Mouse (Mus musculus) hindbrain, postnatal 0 days (tissue): ENCODE results near the gene Eif4ebp2. TPM values are rescaled to one million over a fixed set of nuclear protein-coding genes. Genes with fewer than 3 reads are reported as not detected.
A peak's percentile ranks its signal among the peaks of the same experiment; 100 is the strongest.

Source experiments
- ATAC-seq: fragments of 200-750 bp; cut with Nextera tagmentation; 2 replicates; pipeline ENCODE4 v1.8.0; 2017; ENCODE audit warnings: mild to moderate bottlenecking, moderate TSS enrichment, moderate library complexity
- DNase-seq: peaks from one replicate; pipeline ENCODE4 v3.0.0-alpha.2; 2015; ENCODE audit warnings: low spot score
- H3K27ac ChIP-seq: fragments of 300-500 bp; sonication (generic); 2 replicates; pipeline ENCODE4 v1.5.1; 2014; ENCODE audit warnings: mild to moderate bottlenecking
- H3K27me3 ChIP-seq: fragments of 300-500 bp; sonication (generic); 2 replicates; pipeline ENCODE4 v1.6.1; 2014; ENCODE audit warnings: low read length, mixed read lengths; ENCODE audit not compliant: insufficient read depth
- H3K36me3 ChIP-seq: fragments of 300-500 bp; sonication (generic); 2 replicates; pipeline ENCODE4 v1.6.1; 2014; ENCODE audit warnings: low read length, mixed read lengths; ENCODE audit not compliant: insufficient read depth
- H3K4me1 ChIP-seq: fragments of 300-500 bp; sonication (generic); 2 replicates; pipeline ENCODE4 v1.6.1; 2014; ENCODE audit warnings: antibody characterized with exemption, low read length, mixed read lengths; ENCODE audit not compliant: insufficient read depth
- H3K4me2 ChIP-seq: fragments of 300-500 bp; sonication (generic); 2 replicates; pipeline ENCODE4 v1.6.1; 2014; ENCODE audit warnings: low read depth, mild to moderate bottlenecking, low read length, moderate library complexity, mixed read lengths
- H3K4me3 ChIP-seq: fragments of 300-500 bp; sonication (generic); 2 replicates; pipeline ENCODE4 v1.5.1; 2014; ENCODE audit warnings: low read length
- H3K9ac ChIP-seq: fragments of 300-500 bp; sonication (generic); replicated peaks from 2 replicates; pipeline ENCODE4 v1.6.1; 2014; ENCODE audit warnings: mild to moderate bottlenecking, low read length, moderate library complexity, mixed read lengths
- H3K9me3 ChIP-seq: fragments of 300-500 bp; sonication (generic); 2 replicates; pipeline ENCODE4 v1.6.1; 2016; ENCODE audit warnings: low read length, mixed read lengths
- CTCF ChIP-seq: IDR thresholded peaks from 2 replicates; pipeline ENCODE4 v1.5.1; 2016; ENCODE audit warnings: antibody characterized with exemption, control low read depth, low read depth
- WGBS: fragments of 180-500 bp; shearing (Covaris S2); extraction: QIAGEN DNeasy Blood & Tissue Kit; methylation state at CpG from one replicate; pipeline ENCODE4 v1.1.7; 2014; 5-methylcytosine and 5-hydroxymethylcytosine counted together
- polyA plus RNA-seq: library from polyadenylated mRNA; unstranded; fragments of >200 nt; fragmentation: Nextera tagmentation; extraction: Ambion mirVana; gene quantifications from 2 replicates; pipeline ENCODE4 v1.2.1, GENCODE M21; 2015
- total RNA-seq: library from RNA; depleted of rRNA; stranded (reverse); fragments of >200 nt; gene quantifications from 2 replicates; pipeline ENCODE4 v1.2.3, GENCODE M21; 2014

Eif4ebp2 gene
- total and polyA plus RNA-seq, 2 experiments from 2014 or later: 16.2 to 35.9 TPM

- 56% methylated on average over 10 of the region's 10 CpGs for WGBS
- ATAC-seq: no peak
- peak; percentile 56 for TF ChIP-seq CTCF
- DNase-seq: no peak
- no peaks in the 10 kb centered on the region for H3K36me3 ChIP-seq
- no peak overlapping the region for H3K4me2 ChIP-seq
- no peaks in the 10 kb centered on the region for H3K9me3 ChIP-seq
- no peak overlapping the region for H3K27ac ChIP-seq
- no peak overlapping the region for H3K9ac ChIP-seq
- no peak overlapping the region for H3K4me3 ChIP-seq
- H3K4me1 ChIP-seq: peaks cover 7% of the 10 kb centered on the region; the same call in 1 of the 2 replicates
- H3K27me3 ChIP-seq: peaks cover 14% of the 10 kb centered on the region; the same call in 1 of the 2 replicates
Observed at GRCm38 (mm10) chr10:61423289-61423688, 29.2 kb downstream of the Eif4ebp2 start.

GRCm38 (mm10) chr10:61422861-61423260 is 29.6 kb downstream of the Eif4ebp2 start:
- Histone ChIP-seq H3K27ac (no peak overlapping the region), H3K4me3 (no peak overlapping the region), H3K9me3 (no peaks in the 10 kb centered on the region), H3K4me1 (peaks cover 11% of the 10 kb centered on the region; the same call in 1 of the 2 replicates), H3K36me3 (no peaks in the 10 kb centered on the region), H3K4me2 (no peak overlapping the region), H3K27me3 (peaks cover 18% of the 10 kb centered on the region; the same call in 1 of the 2 replicates), H3K9ac (no peak overlapping the region)
- DNase-seq: no peak
- no peak for TF ChIP-seq CTCF
- no peak for ATAC-seq
- WGBS: 82% methylated on average over 12 of the region's 12 CpGs

GRCm38 (mm10) chr10:61420011-61420410 is 32.5 kb downstream of the Eif4ebp2 start:
- peaks cover 33% of the 10 kb centered on the region; the same call in 1 of the 2 replicates for H3K27me3 ChIP-seq
- WGBS: 61% methylated on average over 4 of the region's 4 CpGs

GRCm38 (mm10) chr10:61419146-61419545 is 33.3 kb downstream of the Eif4ebp2 start:
- DNase-seq (no peak), ATAC-seq (no peak)
- H3K4me2 ChIP-seq: peak overlapping the region; percentile 83

More at GRCm38 (mm10) chr10:61420011-61420410, 32.5 kb downstream of the Eif4ebp2 start:
- DNase-seq: no peak
- no peak for TF ChIP-seq CTCF
- H3K4me2 ChIP-seq: no peak overlapping the region
- H3K36me3 ChIP-seq: no peaks in the 10 kb centered on the region
- no peak for ATAC-seq
- H3K9me3 ChIP-seq: no peaks in the 10 kb centered on the region
- H3K9ac ChIP-seq: no peak overlapping the region
- H3K27ac ChIP-seq: no peak overlapping the region
- H3K4me3 ChIP-seq: no peak overlapping the region
- H3K4me1 ChIP-seq: peaks cover 11% of the 10 kb centered on the region; the same call in 1 of the 2 replicates

GRCm38 (mm10) chr10:61418131-61418900 is 34.1 kb downstream of the Eif4ebp2 start:
- peak; percentile 26 for DNase-seq
- Histone ChIP-seq H3K4me3 (peak overlapping the region; percentile 47), H3K4me2 (peak overlapping the region; percentile 83), H3K27me3 (peaks cover 33% of the 10 kb centered on the region; the same call in 1 of the 2 replicates), H3K27ac (no peak overlapping the region), H3K9me3 (no peaks in the 10 kb centered on the region), H3K4me1 (peaks cover 6% of the 10 kb centered on the region; the same call in 1 of the 2 replicates), H3K36me3 (no peaks in the 10 kb centered on the region), H3K9ac (peak overlapping the region; percentile 37; the same call in 1 of the 2 replicates)
- peak; percentile 33; the same call in 1 of the 2 replicates for ATAC-seq
- WGBS: 3% methylated on average over 47 of the region's 50 CpGs
- TF ChIP-seq CTCF: no peak

More at GRCm38 (mm10) chr10:61419146-61419545, 33.3 kb downstream of the Eif4ebp2 start:
- H3K27ac ChIP-seq: no peak overlapping the region
- no peak for TF ChIP-seq CTCF
- H3K4me1 ChIP-seq: peaks cover 6% of the 10 kb centered on the region; the same call in 1 of the 2 replicates
- no peak overlapping the region for H3K9ac ChIP-seq
- H3K4me3 ChIP-seq: no peak overlapping the region
- no peaks in the 10 kb centered on the region for H3K36me3 ChIP-seq
- peaks cover 33% of the 10 kb centered on the region; the same call in 1 of the 2 replicates for H3K27me3 ChIP-seq
- 10% methylated on average over 23 of the region's 24 CpGs for WGBS
- H3K9me3 ChIP-seq: no peaks in the 10 kb centered on the region

- peaks cover 6% of the 10 kb centered on the region; the same call in 1 of the 2 replicates for H3K4me1 ChIP-seq
- no peak for TF ChIP-seq CTCF
- H3K9ac ChIP-seq: peak within 1 kb of the TSS; percentile 37; the same call in 1 of the 2 replicates
- H3K4me3 ChIP-seq: peak within 1 kb of the TSS; percentile 47
- DNase-seq: no peak
- H3K4me2 ChIP-seq: peak within 1 kb of the TSS; percentile 83
- no peaks in the 10 kb centered on the region for H3K36me3 ChIP-seq
- no peaks in the 10 kb centered on the region for H3K9me3 ChIP-seq
- ATAC-seq: 0 out of 2 replicates have a peak, but pooled peaks have one; percentile 20
- H3K27ac ChIP-seq: no peak within 1 kb of the TSS
- WGBS: 37% methylated on average over 10 of the region's 10 CpGs
- peaks cover 33% of the 10 kb centered on the region; the same call in 1 of the 2 replicates for H3K27me3 ChIP-seq
Observed at GRCm38 (mm10) chr10:61417672-61418071, 34.8 kb downstream of the Eif4ebp2 start, which contains the start of gene Nodal. Gene Nodal (plus strand): TSS chr10:61417972.
